In the genomic region with DNA sequence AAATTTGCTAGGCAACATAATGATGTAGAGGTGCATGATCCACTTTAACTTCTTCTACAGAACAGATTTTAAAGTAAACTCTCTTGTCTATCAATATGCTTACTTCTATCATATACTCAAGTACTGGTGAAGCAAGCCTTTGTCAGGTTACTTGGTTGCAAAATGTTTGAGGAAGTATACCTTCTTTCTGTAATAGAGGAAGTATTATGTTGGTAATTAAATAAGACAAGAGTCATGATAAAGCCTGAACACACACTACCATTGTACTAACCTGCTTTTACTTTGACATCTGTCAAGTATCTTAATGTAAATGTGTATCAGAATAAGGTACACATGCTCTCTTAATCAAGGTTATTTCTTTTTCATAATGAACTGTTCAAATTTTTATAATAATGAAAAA, we compare ENCODE assay signal across 25 mouse cellular contexts.
"Had no signal": no experiment of that assay in that cellular context is flagged by ENCODE, and none has a peak within 500 bp of the region (broad histone marks: within the 10 kb centered on the region; RNA-seq: fewer than 3 reads in every experiment).

No protein-coding gene starts in this region.

- H3K27me3 ChIP-seq: embryonic facial prominence, embryonic 12.5 days; embryonic facial prominence, embryonic 13.5 days; embryonic facial prominence, embryonic 15.5 days; forebrain, embryonic 13.5 days; forebrain, embryonic 15.5 days had no signal

- H3K9ac ChIP-seq: embryonic facial prominence, embryonic 12.5 days; embryonic facial prominence, embryonic 13.5 days; embryonic facial prominence, embryonic 15.5 days; forebrain, embryonic 13.5 days; forebrain, embryonic 15.5 days; forebrain, postnatal 0 days had no signal

- H3K4me1 ChIP-seq: embryonic facial prominence, embryonic 10.5 days; embryonic facial prominence, embryonic 12.5 days; embryonic facial prominence, embryonic 13.5 days; embryonic facial prominence, embryonic 15.5 days; forebrain, embryonic 10.5 days; forebrain, embryonic 13.5 days; forebrain, embryonic 15.5 days; heart, embryonic 10.5 days had no signal

- ATAC-seq: forebrain, embryonic 13.5 days; forebrain, embryonic 14.5 days; forebrain, embryonic 15.5 days; forebrain, embryonic 16.5 days; forebrain, postnatal 0 days had no signal

- H3K9me3 ChIP-seq: embryonic facial prominence, embryonic 10.5 days; embryonic facial prominence, embryonic 12.5 days; embryonic facial prominence, embryonic 13.5 days; embryonic facial prominence, embryonic 15.5 days; forebrain, embryonic 10.5 days; forebrain, embryonic 13.5 days; forebrain, embryonic 15.5 days; heart, embryonic 10.5 days had no signal

- H3K36me3 ChIP-seq: embryonic facial prominence, embryonic 10.5 days; embryonic facial prominence, embryonic 12.5 days; embryonic facial prominence, embryonic 13.5 days; embryonic facial prominence, embryonic 15.5 days; forebrain, embryonic 10.5 days; forebrain, embryonic 15.5 days; heart, embryonic 10.5 days had no signal

- H3K27ac ChIP-seq: embryonic facial prominence, embryonic 10.5 days; embryonic facial prominence, embryonic 12.5 days; embryonic facial prominence, embryonic 13.5 days; embryonic facial prominence, embryonic 15.5 days; forebrain, embryonic 10.5 days; forebrain, embryonic 13.5 days; forebrain, embryonic 15.5 days; gastrocnemius, adult 2 months; heart, adult 2 months; heart, embryonic 10.5 days had no signal

- H3K4me3 ChIP-seq: embryonic facial prominence, embryonic 10.5 days; embryonic facial prominence, embryonic 12.5 days; embryonic facial prominence, embryonic 13.5 days; embryonic facial prominence, embryonic 15.5 days; erythroblast, embryonic 14.5 days; forebrain, embryonic 10.5 days; forebrain, embryonic 13.5 days; forebrain, embryonic 15.5 days; gastrocnemius, adult 2 months; heart, adult 2 months; heart, embryonic 10.5 days had no signal

- DNase-seq: cerebellum, postnatal 14 days; cerebellum, postnatal 25 days; cerebellum, postnatal 36 days; embryo, embryonic 11 days; forebrain, postnatal 0 days; gastrocnemius, adult 2 months; gastrocnemius, postnatal 10 days; gastrocnemius, postnatal 14 days; gastrocnemius, postnatal 25 days; gastrocnemius, postnatal 36 days; heart, adult 11 months; heart, adult 18-20 months; heart, adult 2 months had no signal

- H3K4me2 ChIP-seq: embryonic facial prominence, embryonic 12.5 days; embryonic facial prominence, embryonic 13.5 days; embryonic facial prominence, embryonic 15.5 days; forebrain, embryonic 13.5 days; forebrain, embryonic 15.5 days; heart, embryonic 11.5 days had no signal
